Mouse (Mus musculus): Measurements from ENCODE around the gene Nme7. TPM values are rescaled to one million over a fixed set of nuclear protein-coding genes. Genes with fewer than 3 reads are reported as not detected.
A peak's percentile ranks its signal among the peaks of the same experiment; 100 is the strongest.

Nme7 gene
- polyA plus RNA-seq, 1 experiment from 2014 or later, result 40.5 TPM

DNA sequence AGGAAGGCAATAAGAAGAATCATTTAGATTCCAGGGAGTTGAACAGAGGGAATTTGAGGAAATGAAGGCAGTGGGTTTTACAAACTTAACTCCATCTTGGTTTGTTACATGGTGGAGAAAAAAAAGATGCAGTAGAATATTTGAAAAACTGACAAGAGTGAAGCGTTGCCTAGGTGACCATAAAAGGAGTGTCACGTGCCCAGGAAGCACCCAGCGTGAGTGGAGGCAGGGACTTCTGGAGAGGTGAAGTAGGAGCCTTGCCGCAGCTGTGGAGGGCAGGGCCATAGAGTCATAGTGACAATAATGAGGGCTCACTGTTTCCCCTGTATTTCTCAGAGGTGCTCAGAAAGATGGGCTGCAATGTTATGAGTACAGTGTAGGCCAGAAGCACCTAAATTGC lies 24.6 kb upstream of the Nme7 start:
- H3K9ac ChIP-seq (ENCODE audit: low read length), result no peak overlapping the region
- no peak for ATAC-seq (replicated peaks; ENCODE audit: low FRiP score)
- 81% methylated on average over 4 of the region's 4 CpGs for WGBS
- no peaks in the 10 kb centered on the region for H3K9me3 ChIP-seq (ENCODE audit: control insufficient read depth, low read length)
- no peaks in the 10 kb centered on the region for H3K27me3 ChIP-seq (ENCODE audit: control insufficient read depth, insufficient read depth, low read length)
- H3K27ac ChIP-seq (ENCODE audit: low read depth, low read length), result no peak overlapping the region
- no peak overlapping the region for H3K4me3 ChIP-seq (ENCODE audit: low read depth, low read length)
- H3K4me2 ChIP-seq (ENCODE audit: low read depth, low read length, severe bottlenecking), result no peak overlapping the region
- no peaks in the 10 kb centered on the region for H3K4me1 ChIP-seq (replicated peaks; ENCODE audit: control insufficient read depth, insufficient read depth, low read length)
- no peak for DNase-seq (ENCODE audit: low spot score)
- no peaks in the 10 kb centered on the region for H3K36me3 ChIP-seq (ENCODE audit: control insufficient read depth, insufficient read depth, low read length)

- H3K4me3 ChIP-seq (ENCODE audit: low read depth, low read length), result no peak overlapping the region
- no peaks in the 10 kb centered on the region for H3K4me1 ChIP-seq (replicated peaks; ENCODE audit: control insufficient read depth, insufficient read depth, low read length)
- H3K36me3 ChIP-seq (ENCODE audit: control insufficient read depth, insufficient read depth, low read length), result no peaks in the 10 kb centered on the region
- no peak overlapping the region for H3K9ac ChIP-seq (ENCODE audit: low read length)
- H3K27me3 ChIP-seq (ENCODE audit: control insufficient read depth, insufficient read depth, low read length), result no peaks in the 10 kb centered on the region
- DNase-seq (ENCODE audit: low spot score), result no peak
- no peak overlapping the region for H3K27ac ChIP-seq (ENCODE audit: low read depth, low read length)
- no peak overlapping the region for H3K4me2 ChIP-seq (ENCODE audit: low read depth, low read length, severe bottlenecking)
- 93% methylated on average over 3 of the region's 3 CpGs for WGBS
- H3K9me3 ChIP-seq (ENCODE audit: control insufficient read depth, low read length), result no peaks in the 10 kb centered on the region
- ATAC-seq (replicated peaks; ENCODE audit: low FRiP score), result no peak
Observed at GRCm38 (mm10) chr1:164284007-164284406, 19.9 kb upstream of the Nme7 start.

DNA sequence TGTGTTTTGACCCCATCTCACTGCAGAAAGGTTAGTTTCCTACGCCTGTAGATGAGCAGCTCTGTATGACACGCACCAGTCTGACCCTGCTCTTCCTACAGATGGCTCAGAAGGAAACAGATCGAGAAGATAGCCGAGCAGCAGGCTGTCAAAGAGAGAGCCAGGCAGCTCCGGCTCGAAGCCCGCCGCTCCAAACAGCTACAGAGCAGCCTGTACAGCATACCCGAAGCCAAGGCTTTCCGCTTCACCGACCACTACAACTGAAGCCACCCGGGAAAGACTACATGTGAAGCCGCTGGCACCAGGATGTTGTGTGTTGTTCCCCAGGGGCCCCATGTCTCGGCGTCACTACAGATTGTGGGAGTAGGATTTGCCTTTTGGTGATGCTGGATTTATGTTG lies 16.5 kb upstream of the Nme7 start:
- 59% methylated on average over 15 of the region's 15 CpGs for WGBS
- Histone ChIP-seq H3K27me3 (ENCODE audit: control insufficient read depth, insufficient read depth, low read length) (no peaks in the 10 kb centered on the region), H3K36me3 (ENCODE audit: control insufficient read depth, insufficient read depth, low read length) (no peaks in the 10 kb centered on the region; the same call in 1 of the 2 replicates), H3K4me1 (replicated peaks; ENCODE audit: control insufficient read depth, insufficient read depth, low read length) (no peaks in the 10 kb centered on the region), H3K9me3 (ENCODE audit: control insufficient read depth, low read length) (no peaks in the 10 kb centered on the region), H3K27ac (ENCODE audit: low read depth, low read length) (no peak overlapping the region), H3K4me2 (ENCODE audit: low read depth, low read length, severe bottlenecking) (no peak overlapping the region), H3K9ac (ENCODE audit: low read length) (no peak overlapping the region), H3K4me3 (ENCODE audit: low read depth, low read length) (no peak overlapping the region)
- no peak for ATAC-seq (replicated peaks; ENCODE audit: low FRiP score)
- DNase-seq (ENCODE audit: low spot score), result no peak

- Histone ChIP-seq H3K4me3 (ENCODE audit: low read depth, low read length) (no peak overlapping the region), H3K4me2 (ENCODE audit: low read depth, low read length, severe bottlenecking) (no peak overlapping the region), H3K9ac (ENCODE audit: low read length) (no peak overlapping the region), H3K4me1 (replicated peaks; ENCODE audit: control insufficient read depth, insufficient read depth, low read length) (no peaks in the 10 kb centered on the region), H3K36me3 (ENCODE audit: control insufficient read depth, insufficient read depth, low read length) (no peaks in the 10 kb centered on the region; the same call in 1 of the 2 replicates), H3K9me3 (ENCODE audit: control insufficient read depth, low read length) (no peaks in the 10 kb centered on the region), H3K27ac (ENCODE audit: low read depth, low read length) (no peak overlapping the region), H3K27me3 (ENCODE audit: control insufficient read depth, insufficient read depth, low read length) (no peaks in the 10 kb centered on the region)
- WGBS, result 94% methylated on average over 5 of the region's 5 CpGs
- DNase-seq (ENCODE audit: low spot score) (no peak), ATAC-seq (replicated peaks; ENCODE audit: low FRiP score) (no peak)
Observed at GRCm38 (mm10) chr1:164292040-164292439, 11.9 kb upstream of the Nme7 start.

GRCm38 (mm10) chr1:164294071-164294470 lies 9.8 kb upstream of the Nme7 start:
- Histone ChIP-seq H3K4me2 (ENCODE audit: low read depth, low read length, severe bottlenecking) (no peak overlapping the region), H3K27me3 (ENCODE audit: control insufficient read depth, insufficient read depth, low read length) (no peaks in the 10 kb centered on the region), H3K9me3 (ENCODE audit: control insufficient read depth, low read length) (no peaks in the 10 kb centered on the region), H3K4me3 (ENCODE audit: low read depth, low read length) (no peak overlapping the region), H3K9ac (ENCODE audit: low read length) (no peak overlapping the region), H3K36me3 (ENCODE audit: control insufficient read depth, insufficient read depth, low read length) (peaks cover 4% of the 10 kb centered on the region; the same call in 1 of the 2 replicates), H3K4me1 (replicated peaks; ENCODE audit: control insufficient read depth, insufficient read depth, low read length) (no peaks in the 10 kb centered on the region), H3K27ac (ENCODE audit: low read depth, low read length) (no peak overlapping the region)
- ATAC-seq (replicated peaks; ENCODE audit: low FRiP score), result no peak
- WGBS, result 98% methylated on average over 6 of the region's 6 CpGs
- no peak for DNase-seq (ENCODE audit: low spot score)

DNA sequence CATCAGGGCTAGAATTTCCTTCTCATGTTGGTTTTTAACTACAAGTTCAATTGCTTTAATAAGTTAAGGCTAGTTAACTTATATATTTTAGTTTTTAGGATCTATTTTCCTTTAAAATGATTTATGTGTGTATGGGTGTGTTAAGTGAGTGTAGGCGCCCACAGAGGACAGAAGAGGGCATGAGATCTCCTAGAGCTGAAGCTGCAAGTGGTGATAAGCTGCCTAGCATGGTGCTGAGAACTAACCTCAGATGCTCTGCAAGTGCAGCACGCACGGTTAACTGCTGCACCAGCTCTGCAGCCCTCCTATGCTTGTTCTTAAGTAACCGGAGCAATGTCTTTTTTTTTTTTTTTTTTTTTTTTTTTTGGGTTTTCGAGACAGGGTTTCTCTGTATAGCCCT lies 7.4 kb upstream of the Nme7 start:
- no peaks in the 10 kb centered on the region for H3K27me3 ChIP-seq (ENCODE audit: control insufficient read depth, insufficient read depth, low read length)
- H3K4me3 ChIP-seq (ENCODE audit: low read depth, low read length), result no peak overlapping the region
- peaks cover 7% of the 10 kb centered on the region; the same call in 1 of the 2 replicates for H3K36me3 ChIP-seq (ENCODE audit: control insufficient read depth, insufficient read depth, low read length)
- no peak for ATAC-seq (replicated peaks; ENCODE audit: low FRiP score)
- H3K4me1 ChIP-seq (replicated peaks; ENCODE audit: control insufficient read depth, insufficient read depth, low read length), result no peaks in the 10 kb centered on the region
- no peak for DNase-seq (ENCODE audit: low spot score)
- H3K27ac ChIP-seq (ENCODE audit: low read depth, low read length), result no peak overlapping the region
- no peak overlapping the region for H3K9ac ChIP-seq (ENCODE audit: low read length)
- no peak overlapping the region for H3K4me2 ChIP-seq (ENCODE audit: low read depth, low read length, severe bottlenecking)
- no peaks in the 10 kb centered on the region for H3K9me3 ChIP-seq (ENCODE audit: control insufficient read depth, low read length)
- 98% methylated on average over 4 of the region's 5 CpGs for WGBS

DNA sequence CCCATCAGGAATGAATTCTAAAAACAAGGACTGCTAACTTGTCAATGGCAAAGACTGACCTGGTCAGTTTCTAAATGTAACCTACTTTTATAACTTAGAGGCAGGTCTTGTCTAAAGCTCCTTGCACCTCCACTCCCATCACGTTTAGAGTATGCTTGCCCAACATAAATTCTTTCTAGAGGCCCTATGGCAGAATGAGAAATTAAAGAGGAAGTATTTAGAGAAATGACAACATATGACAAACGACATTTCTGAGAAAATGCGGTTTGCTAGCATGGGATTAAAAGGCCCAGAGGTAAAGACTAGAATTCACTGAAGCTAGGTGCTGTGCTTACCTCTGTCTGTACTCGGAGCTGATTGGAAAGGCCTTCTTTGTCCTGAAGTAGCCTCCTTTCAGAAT lies 2.0 kb upstream of the Nme7 start:
- peaks cover 7% of the 10 kb centered on the region; the same call in 1 of the 2 replicates for H3K36me3 ChIP-seq (ENCODE audit: control insufficient read depth, insufficient read depth, low read length)
- no peak for ATAC-seq (replicated peaks; ENCODE audit: low FRiP score)
- H3K9ac ChIP-seq (ENCODE audit: low read length), result no peak overlapping the region
- no peaks in the 10 kb centered on the region for H3K9me3 ChIP-seq (ENCODE audit: control insufficient read depth, low read length)
- DNase-seq (ENCODE audit: low spot score), result no peak
- H3K4me1 ChIP-seq (replicated peaks; ENCODE audit: control insufficient read depth, insufficient read depth, low read length), result no peaks in the 10 kb centered on the region
- WGBS, result 91% methylated on average over 4 of the region's 4 CpGs
- H3K27ac ChIP-seq (ENCODE audit: low read depth, low read length), result no peak overlapping the region
- H3K4me3 ChIP-seq (ENCODE audit: low read depth, low read length), result no peak overlapping the region
- H3K4me2 ChIP-seq (ENCODE audit: low read depth, low read length, severe bottlenecking), result no peak overlapping the region
- H3K27me3 ChIP-seq (ENCODE audit: control insufficient read depth, insufficient read depth, low read length), result no peaks in the 10 kb centered on the region

DNA sequence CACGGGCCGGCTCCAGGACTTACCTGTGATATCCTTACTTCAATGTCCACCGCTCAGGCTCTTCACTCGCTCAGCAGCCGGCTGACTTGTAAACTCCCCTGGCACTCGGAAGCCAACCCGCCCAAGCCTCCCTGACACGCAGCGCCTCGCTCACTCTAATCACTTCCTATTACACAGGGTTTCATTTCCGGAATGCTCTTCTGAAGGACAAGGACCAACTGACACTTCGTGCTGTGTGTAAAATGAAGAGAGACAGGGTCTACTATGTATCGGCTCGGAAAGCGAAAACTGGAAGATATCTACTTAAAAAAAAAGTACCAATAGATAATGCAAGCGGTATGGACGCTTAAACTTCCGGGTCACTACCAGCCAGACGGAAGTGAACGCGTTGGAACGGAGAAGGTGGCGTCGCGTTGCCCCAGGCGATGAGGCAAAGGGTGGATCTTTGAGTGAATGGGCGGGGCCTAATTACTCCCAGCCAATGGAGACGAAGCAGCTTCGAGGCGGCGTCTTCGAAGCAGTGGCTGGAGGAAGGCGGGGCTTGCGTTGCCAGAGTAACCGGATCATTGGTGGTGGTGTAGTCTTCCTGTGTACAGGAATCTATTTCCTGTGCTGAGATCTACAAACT lies 3.3 kb downstream of the Nme7 start, which contains the start of gene Blzf1:
Gene Blzf1, minus strand, starts transcription at position 366 of the 628 bp plus-strand sequence.
- Histone ChIP-seq H3K4me3 (ENCODE audit: low read depth, low read length) (peak within 1 kb of the TSS; percentile 70), H3K27me3 (ENCODE audit: control insufficient read depth, insufficient read depth, low read length) (no peaks in the 10 kb centered on the region), H3K4me1 (replicated peaks; ENCODE audit: control insufficient read depth, insufficient read depth, low read length) (peaks cover 3% of the 10 kb centered on the region; the same call in 1 of the 2 replicates), H3K27ac (ENCODE audit: low read depth, low read length) (no peak within 1 kb of the TSS), H3K4me2 (ENCODE audit: low read depth, low read length, severe bottlenecking) (peak within 1 kb of the TSS; percentile 72), H3K9ac (ENCODE audit: low read length) (peak within 1 kb of the TSS; percentile 68), H3K9me3 (ENCODE audit: control insufficient read depth, low read length) (no peaks in the 10 kb centered on the region), H3K36me3 (ENCODE audit: control insufficient read depth, insufficient read depth, low read length) (no peaks in the 10 kb centered on the region)
- under 1% methylated on average over 35 of the region's 35 CpGs for WGBS
- ATAC-seq (replicated peaks; ENCODE audit: low FRiP score) (peak; percentile 99), DNase-seq (ENCODE audit: low spot score) (peak; percentile 98)

GRCm38 (mm10) chr1:164307922-164308321 lies 4.0 kb downstream of the Nme7 start:
- H3K27ac ChIP-seq (ENCODE audit: low read depth, low read length), result no peak overlapping the region
- peak overlapping the region; percentile 69 for H3K4me2 ChIP-seq (ENCODE audit: low read depth, low read length, severe bottlenecking)
- no peak for DNase-seq (ENCODE audit: low spot score)
- no peaks in the 10 kb centered on the region; the same call in 1 of the 2 replicates for H3K36me3 ChIP-seq (ENCODE audit: control insufficient read depth, insufficient read depth, low read length)
- H3K4me1 ChIP-seq (replicated peaks; ENCODE audit: control insufficient read depth, insufficient read depth, low read length), result peaks cover 3% of the 10 kb centered on the region; the same call in 1 of the 2 replicates
- 12% methylated on average over 10 of the region's 10 CpGs for WGBS
- H3K4me3 ChIP-seq (ENCODE audit: low read depth, low read length), result peak overlapping the region; percentile 70
- H3K27me3 ChIP-seq (ENCODE audit: control insufficient read depth, insufficient read depth, low read length), result no peaks in the 10 kb centered on the region
- peak; percentile 11; the same call in 1 of the 2 replicates for ATAC-seq (replicated peaks; ENCODE audit: low FRiP score)
- peak overlapping the region; percentile 59 for H3K9ac ChIP-seq (ENCODE audit: low read length)
- H3K9me3 ChIP-seq (ENCODE audit: control insufficient read depth, low read length), result no peaks in the 10 kb centered on the region
